In the genomic region with DNA sequence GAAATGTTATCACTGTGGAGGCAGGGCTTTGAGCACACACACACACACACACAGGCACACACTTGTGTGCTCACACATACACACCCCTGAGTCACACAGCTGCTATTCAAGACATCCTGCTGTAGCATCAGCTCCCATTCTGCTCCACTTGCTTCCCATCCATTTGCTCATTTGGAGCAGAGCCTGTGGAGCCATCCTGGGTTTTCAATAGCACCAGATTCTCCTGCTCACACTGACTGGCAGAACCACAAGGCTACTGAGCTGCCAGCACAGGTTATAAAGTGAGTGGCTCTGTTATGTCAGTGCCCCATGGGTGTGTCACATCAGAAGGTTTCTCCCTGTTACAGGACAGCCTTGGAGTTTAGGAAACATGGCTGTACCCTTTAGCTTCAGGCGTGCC, we compare ENCODE assay signal across 9 mouse cellular contexts.
A peak's percentile ranks its signal among the peaks of the same experiment; 100 is the strongest.
DNase-seq lines count a peak whose midpoint lies in the region; ATAC-seq and TF ChIP-seq lines count a peak whose summit lies in the region.
"Had no signal": no experiment of that assay in that cellular context is flagged by ENCODE, and none has a peak within 500 bp of the region (broad histone marks: within the 10 kb centered on the region; RNA-seq: fewer than 3 reads in every experiment).

No protein-coding gene starts in this region.

- no peak for TF ChIP-seq POLR2A in cerebellum, adult 2 months (IDR thresholded peaks at IDR 0.05; ENCODE audit: borderline replicate concordance, insufficient read depth, low read length)

- H3K4me2 ChIP-seq in forebrain, embryonic 13.5 days: no peak overlapping the region
- no peak overlapping the region for H3K4me2 ChIP-seq in forebrain, embryonic 12.5 days
- no peak overlapping the region for H3K4me2 ChIP-seq in forebrain, postnatal 0 days (ENCODE audit: low read depth)
- H3K4me2 ChIP-seq in midbrain, embryonic 11.5 days: no peak overlapping the region
- no peak overlapping the region for H3K4me2 ChIP-seq in kidney, embryonic 14.5 days (replicated peaks; ENCODE audit: low read depth, low read length)
- H3K4me2 ChIP-seq: lung, embryonic 15.5 days had no signal

- H3K4me1 ChIP-seq in forebrain, embryonic 13.5 days: peaks cover 29% of the 10 kb centered on the region
- H3K4me1 ChIP-seq in forebrain, embryonic 12.5 days: peaks cover 25% of the 10 kb centered on the region
- H3K4me1 ChIP-seq in cerebellum, adult 2 months (ENCODE audit: control insufficient read depth, insufficient read depth, low read length): peaks cover 13% of the 10 kb centered on the region
- H3K4me1 ChIP-seq in forebrain, postnatal 0 days (ENCODE audit: insufficient read depth): peaks cover 15% of the 10 kb centered on the region; the same call in 1 of the 2 replicates
- peaks cover 12% of the 10 kb centered on the region for H3K4me1 ChIP-seq in midbrain, embryonic 11.5 days (ENCODE audit: control insufficient read depth, insufficient read depth, low read length)
- no peaks in the 10 kb centered on the region for H3K4me1 ChIP-seq in kidney, embryonic 14.5 days (ENCODE audit: control insufficient read depth, insufficient read depth, low read length)

- TF ChIP-seq CTCF in cerebellum, adult 2 months (IDR thresholded peaks at IDR 0.05; ENCODE audit: borderline replicate concordance, insufficient read depth, low read depth, low read length): no peak
- no peak for TF ChIP-seq CTCF in forebrain, postnatal 0 days (IDR thresholded peaks at IDR 0.05; ENCODE audit: low read depth)

- H3K9me3 ChIP-seq in forebrain, embryonic 13.5 days (replicated peaks): no peaks in the 10 kb centered on the region
- no peaks in the 10 kb centered on the region for H3K9me3 ChIP-seq in forebrain, embryonic 12.5 days
- no peaks in the 10 kb centered on the region for H3K9me3 ChIP-seq in forebrain, postnatal 0 days (ENCODE audit: low read length)
- no peaks in the 10 kb centered on the region for H3K9me3 ChIP-seq in midbrain, embryonic 11.5 days (ENCODE audit: control insufficient read depth, low read length)
- no peaks in the 10 kb centered on the region for H3K9me3 ChIP-seq in kidney, embryonic 14.5 days (ENCODE audit: control insufficient read depth, low read length)
- H3K9me3 ChIP-seq: lung, embryonic 15.5 days had no signal

- peak; percentile 54 to 75 for DNase-seq in cerebellum, adult 2 months
- DNase-seq in forebrain, postnatal 0 days: peak; percentile 38
- DNase-seq in midbrain, embryonic 11.5 days (ENCODE audit: low spot score, missing footprints): no peak
- no peak for DNase-seq in left cerebral cortex, adult 11 months (ENCODE audit: low spot score)
- no peak for DNase-seq in frontal cortex, postnatal 25 days (ENCODE audit: low spot score in 2 of 2)

- ATAC-seq in forebrain, embryonic 13.5 days: no peak; the same call in 1 of the 2 replicates
- no peak for ATAC-seq in forebrain, embryonic 12.5 days (ENCODE audit: low FRiP score)
- ATAC-seq in forebrain, postnatal 0 days: peak; percentile 17
- peak; percentile 36; the same call in 1 of the 2 replicates for ATAC-seq in midbrain, embryonic 11.5 days (ENCODE audit: low FRiP score)
- ATAC-seq in kidney, embryonic 14.5 days (ENCODE audit: low FRiP score, low TSS enrichment): no peak

- H3K36me3 ChIP-seq in forebrain, embryonic 13.5 days (ENCODE audit: poor library complexity, severe bottlenecking): no peaks in the 10 kb centered on the region
- no peaks in the 10 kb centered on the region for H3K36me3 ChIP-seq in forebrain, embryonic 12.5 days (replicated peaks)
- H3K36me3 ChIP-seq in forebrain, postnatal 0 days (ENCODE audit: insufficient read depth): no peaks in the 10 kb centered on the region
- no peaks in the 10 kb centered on the region for H3K36me3 ChIP-seq in midbrain, embryonic 11.5 days (ENCODE audit: control insufficient read depth, insufficient read depth, low read length)
- H3K36me3 ChIP-seq in kidney, embryonic 14.5 days (ENCODE audit: control insufficient read depth, insufficient read depth, low read length): no peaks in the 10 kb centered on the region
- H3K36me3 ChIP-seq: lung, embryonic 15.5 days had no signal

- WGBS in forebrain, embryonic 13.5 days: 73% methylated on average over 1 of the region's 1 CpGs
- 81% methylated on average over 1 of the region's 1 CpGs for WGBS in forebrain, embryonic 12.5 days
- 86% methylated on average over 1 of the region's 1 CpGs for WGBS in cerebellum, adult 2 months
- 73% methylated on average over 1 of the region's 1 CpGs for WGBS in forebrain, postnatal 0 days
- WGBS in midbrain, embryonic 11.5 days: 69% methylated on average over 1 of the region's 1 CpGs
- 81% methylated on average over 1 of the region's 1 CpGs for WGBS in kidney, embryonic 14.5 days

- H3K4me3 ChIP-seq in forebrain, embryonic 13.5 days: no peak overlapping the region
- H3K4me3 ChIP-seq in forebrain, embryonic 12.5 days (replicated peaks): no peak overlapping the region
- no peak overlapping the region for H3K4me3 ChIP-seq in cerebellum, adult 2 months (replicated peaks; ENCODE audit: insufficient read depth, low read depth, low read length)
- no peak overlapping the region for H3K4me3 ChIP-seq in forebrain, postnatal 0 days (ENCODE audit: low read depth, low read length)
- H3K4me3 ChIP-seq in midbrain, embryonic 11.5 days (ENCODE audit: low read depth, low read length): no peak overlapping the region
- H3K4me3 ChIP-seq in kidney, embryonic 14.5 days (ENCODE audit: low read length): no peak overlapping the region
- H3K4me3 ChIP-seq: lung, embryonic 15.5 days had no signal

- H3K27ac ChIP-seq in forebrain, embryonic 13.5 days: peak overlapping the region; percentile 75
- no peak overlapping the region for H3K27ac ChIP-seq in forebrain, embryonic 12.5 days
- no peak overlapping the region for H3K27ac ChIP-seq in cerebellum, adult 2 months (ENCODE audit: insufficient read depth, low read length)
- H3K27ac ChIP-seq in forebrain, postnatal 0 days (ENCODE audit: low read depth, low read length): peak overlapping the region; percentile 51
- H3K27ac ChIP-seq in midbrain, embryonic 11.5 days (ENCODE audit: low read depth, low read length): no peak overlapping the region
- no peak overlapping the region for H3K27ac ChIP-seq in kidney, embryonic 14.5 days (ENCODE audit: low read depth, low read length)
- H3K27ac ChIP-seq: lung, embryonic 15.5 days had no signal

- no peaks in the 10 kb centered on the region for H3K27me3 ChIP-seq in forebrain, embryonic 13.5 days
- no peaks in the 10 kb centered on the region for H3K27me3 ChIP-seq in forebrain, embryonic 12.5 days
- no peaks in the 10 kb centered on the region for H3K27me3 ChIP-seq in cerebellum, adult 2 months (ENCODE audit: control insufficient read depth, insufficient read depth, low read length)
- H3K27me3 ChIP-seq in forebrain, postnatal 0 days (ENCODE audit: insufficient read depth, low read length): no peaks in the 10 kb centered on the region
- H3K27me3 ChIP-seq in midbrain, embryonic 11.5 days (ENCODE audit: control insufficient read depth, insufficient read depth, low read length): no peaks in the 10 kb centered on the region
- H3K27me3 ChIP-seq in kidney, embryonic 14.5 days (ENCODE audit: control insufficient read depth, insufficient read depth, low read length): no peaks in the 10 kb centered on the region
- H3K27me3 ChIP-seq: lung, embryonic 15.5 days had no signal

- no peak overlapping the region for H3K9ac ChIP-seq in forebrain, embryonic 13.5 days
- H3K9ac ChIP-seq in forebrain, embryonic 12.5 days: no peak overlapping the region
- no peak overlapping the region for H3K9ac ChIP-seq in forebrain, postnatal 0 days
- no peak overlapping the region for H3K9ac ChIP-seq in midbrain, embryonic 11.5 days (ENCODE audit: low read length)
- H3K9ac ChIP-seq in kidney, embryonic 14.5 days (ENCODE audit: low read depth, low read length): no peak overlapping the region
- H3K9ac ChIP-seq: lung, embryonic 15.5 days had no signal

Comparison
In these comparisons a context has a peak if more than half of its experiments do, and no peak if none do; other contexts are left out.
1. ATAC-seq: peak in forebrain, postnatal 0 days (single experiment) and midbrain, embryonic 11.5 days (single experiment); none in forebrain, embryonic 13.5 days (single experiment), forebrain, embryonic 12.5 days (single experiment) and kidney, embryonic 14.5 days (single experiment).
2. H3K27ac ChIP-seq: peak in forebrain, embryonic 13.5 days (single experiment) and forebrain, postnatal 0 days (single experiment); none in forebrain, embryonic 12.5 days (single experiment), cerebellum, adult 2 months (single experiment), midbrain, embryonic 11.5 days (single experiment) and kidney, embryonic 14.5 days (single experiment).
3. DNase-seq: peak in cerebellum, adult 2 months (2 of 2) and forebrain, postnatal 0 days (single experiment); none in midbrain, embryonic 11.5 days (single experiment), left cerebral cortex, adult 11 months (single experiment) and frontal cortex, postnatal 25 days (0 of 2).